Mouse (Mus musculus) thymus, adult 2 months (tissue): ENCODE results near the gene Zmynd10. TPM values are rescaled to one million over a fixed set of nuclear protein-coding genes. Genes with fewer than 3 reads are reported as not detected.
A peak's percentile ranks its signal among the peaks of the same experiment; 100 is the strongest.

Experiments
- DNase-seq: peaks from one replicate; pipeline ENCODE4 v3.0.0; 2021
- H3K27ac ChIP-seq: fragments of 200-500 bp; 2 replicates; pipeline ENCODE4 v1.5.1; 2012; ENCODE audit warnings: low read length, control low read depth; ENCODE audit not compliant: control insufficient read depth, insufficient read depth
- H3K27me3 ChIP-seq: fragments of 200-500 bp; 2 replicates; pipeline ENCODE4 v1.6.1; 2012; ENCODE audit warnings: mild to moderate bottlenecking, low read length, moderate library complexity, mixed read lengths; ENCODE audit not compliant: control insufficient read depth, insufficient read depth
- H3K36me3 ChIP-seq: fragments of 200-500 bp; 2 replicates; pipeline ENCODE4 v1.6.1; 2012; ENCODE audit warnings: mild to moderate bottlenecking, low read length, moderate library complexity; ENCODE audit not compliant: control insufficient read depth, insufficient read depth
- H3K4me1 ChIP-seq: fragments of 200-500 bp; replicated peaks from 2 replicates; pipeline ENCODE4 v1.6.1; 2012; ENCODE audit warnings: low read length; ENCODE audit not compliant: control insufficient read depth, insufficient read depth
- H3K4me3 ChIP-seq: fragments of 200-500 bp; 2 replicates; pipeline ENCODE4 v1.5.1; 2012; ENCODE audit warnings: mild to moderate bottlenecking, low read length, control low read depth, moderate library complexity; ENCODE audit not compliant: control insufficient read depth, insufficient read depth
- CTCF ChIP-seq: fragments of 200-500 bp; IDR thresholded peaks from 2 replicates; pipeline ENCODE4 v1.5.1; 2012; ENCODE audit warnings: mild to moderate bottlenecking, control low read depth, low read length, moderate library complexity, borderline replicate concordance; ENCODE audit not compliant: control insufficient read depth, poor library complexity, insufficient read depth; ENCODE audit errors: extremely low read depth
- POLR2A ChIP-seq: fragments of 200-500 bp; IDR thresholded peaks from 2 replicates; pipeline ENCODE4 v1.6.1; 2012; ENCODE audit warnings: mild to moderate bottlenecking, low read length, control low read depth, moderate library complexity; ENCODE audit not compliant: control insufficient read depth, poor library complexity, insufficient read depth; ENCODE audit errors: extremely low read depth
- WGBS: fragments of 180-500 bp; shearing (Covaris S2); methylation state at CpG from one replicate; pipeline ENCODE4 v1.1.7; 2018; 5-methylcytosine and 5-hydroxymethylcytosine counted together
- polyA plus RNA-seq: library from polyadenylated mRNA; depleted of rRNA; stranded (reverse); fragments of >200 nt; gene quantifications from 2 replicates; pipeline ENCODE4 v1.2.3, GENCODE M21; 2012

Gene Zmynd10
- polyA plus RNA-seq, 1 experiment: 3.4 TPM

DNA sequence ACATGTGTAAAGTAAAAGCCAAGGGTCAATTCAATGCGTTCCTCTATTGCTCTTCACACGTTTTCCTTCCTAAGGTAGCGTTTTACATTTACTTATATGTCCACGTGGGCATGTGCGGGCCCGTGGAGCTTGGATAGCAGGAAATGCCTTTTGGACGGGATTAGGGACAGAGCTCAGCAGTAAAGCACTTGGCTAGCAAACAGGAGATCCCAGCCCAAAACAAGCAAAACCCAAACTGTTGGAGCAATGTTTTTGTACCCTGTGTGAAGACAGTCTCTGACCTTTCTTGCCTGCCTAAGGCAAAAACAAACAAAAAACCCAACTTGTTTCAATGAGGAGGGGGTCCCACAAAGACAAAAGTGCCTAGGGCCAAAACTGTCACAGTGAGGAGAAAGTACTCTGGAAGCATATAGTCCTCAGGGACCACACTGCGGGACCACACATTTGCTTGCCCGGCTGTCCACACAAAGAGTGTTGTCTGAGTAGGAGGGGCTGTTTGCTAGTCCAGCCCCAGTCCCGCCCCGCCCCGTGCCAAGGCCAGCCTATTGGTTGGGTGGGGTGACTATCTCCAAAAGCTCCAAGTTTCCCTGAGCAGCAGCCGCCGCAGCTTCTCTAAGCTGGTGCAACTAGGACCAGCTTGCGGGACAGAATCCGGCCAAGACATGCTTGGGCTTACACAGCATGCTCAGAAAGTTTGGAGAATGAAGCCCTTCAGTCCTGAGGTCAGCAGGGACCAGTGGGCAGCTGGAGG is 29.4 kb downstream of the Zmynd10 start, which contains the start of gene Hyal1:
Gene Hyal1, plus strand, starts transcription at position 571 of the 751 bp plus-strand sequence.
- Histone ChIP-seq H3K4me3 (no peak within 1 kb of the TSS), H3K27ac (no peak within 1 kb of the TSS), H3K36me3 (no peaks in the 10 kb centered on the region), H3K4me1 (peaks cover 7% of the 10 kb centered on the region), H3K27me3 (no peaks in the 10 kb centered on the region)
- TF ChIP-seq CTCF (no peak), POLR2A (no peak)
- DNase-seq: no peak
- 71% methylated on average over 16 of the region's 16 CpGs for WGBS

GRCm38 (mm10) chr9:107577871-107578270 is 30.8 kb downstream of the Zmynd10 start:
- WGBS: 96% methylated on average over 10 of the region's 10 CpGs
- no peaks in the 10 kb centered on the region for H3K36me3 ChIP-seq
- peaks cover 10% of the 10 kb centered on the region for H3K4me1 ChIP-seq
- TF ChIP-seq POLR2A: no peak
- no peak for TF ChIP-seq CTCF
- H3K27ac ChIP-seq: no peak overlapping the region
- H3K4me3 ChIP-seq: no peak overlapping the region
- no peak for DNase-seq
- no peaks in the 10 kb centered on the region for H3K27me3 ChIP-seq

- DNase-seq: no peak
- no peak within 1 kb of the TSS for H3K4me3 ChIP-seq
- WGBS: 96% methylated on average over 3 of the region's 3 CpGs
- no peak within 1 kb of the TSS for H3K27ac ChIP-seq
- no peaks in the 10 kb centered on the region for H3K27me3 ChIP-seq
- peaks cover 10% of the 10 kb centered on the region for H3K4me1 ChIP-seq
- no peaks in the 10 kb centered on the region for H3K36me3 ChIP-seq
- TF ChIP-seq POLR2A (no peak), CTCF (no peak)
Observed at GRCm38 (mm10) chr9:107578587-107578986, 31.5 kb downstream of the Zmynd10 start, which contains the start of gene Naa80. TSS of gene Naa80 (plus strand) at chr9:107578887.

DNA sequence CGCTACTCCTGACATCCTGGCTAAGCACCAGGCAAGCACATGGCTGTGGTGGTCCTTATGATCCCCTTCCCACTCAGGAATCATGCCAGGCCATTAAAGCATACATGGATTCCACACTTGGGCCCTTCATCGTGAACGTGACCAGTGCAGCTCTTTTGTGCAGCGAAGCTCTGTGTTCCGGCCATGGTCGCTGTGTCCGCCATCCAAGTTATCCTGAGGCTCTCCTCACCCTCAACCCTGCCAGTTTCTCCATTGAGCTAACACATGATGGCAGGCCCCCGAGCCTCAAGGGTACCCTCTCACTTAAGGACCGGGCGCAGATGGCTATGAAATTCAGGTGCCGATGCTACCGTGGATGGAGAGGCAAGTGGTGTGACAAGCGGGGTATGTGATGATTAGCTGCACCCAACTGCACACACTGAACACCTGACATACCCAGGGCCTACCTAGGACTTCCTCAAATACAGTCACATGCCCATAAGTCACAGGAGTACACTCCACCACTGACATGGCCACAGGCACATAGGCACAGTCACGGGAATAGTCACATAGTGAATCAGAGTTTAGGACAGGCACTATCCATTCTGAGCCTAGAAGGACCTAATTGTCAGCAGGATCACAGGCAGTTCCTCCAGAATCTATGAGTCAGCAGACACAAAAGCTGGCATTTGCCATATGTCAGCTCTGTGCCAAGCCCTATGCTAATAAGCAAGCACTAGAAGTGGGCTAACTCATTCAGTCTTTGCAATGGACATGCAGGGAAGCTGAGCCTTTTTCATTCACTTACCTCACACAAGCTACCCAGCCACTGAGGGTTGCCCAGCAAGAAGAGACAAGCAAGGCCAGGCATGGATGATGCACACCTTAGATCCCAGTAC is 32.2 kb downstream of the Zmynd10 start:
- no peak for DNase-seq
- Histone ChIP-seq H3K4me3 (no peak overlapping the region), H3K27me3 (no peaks in the 10 kb centered on the region), H3K27ac (no peak overlapping the region), H3K36me3 (no peaks in the 10 kb centered on the region), H3K4me1 (peaks cover 10% of the 10 kb centered on the region)
- TF ChIP-seq POLR2A: no peak
- TF ChIP-seq CTCF: no peak
- 94% methylated on average over 14 of the region's 14 CpGs for WGBS

DNA sequence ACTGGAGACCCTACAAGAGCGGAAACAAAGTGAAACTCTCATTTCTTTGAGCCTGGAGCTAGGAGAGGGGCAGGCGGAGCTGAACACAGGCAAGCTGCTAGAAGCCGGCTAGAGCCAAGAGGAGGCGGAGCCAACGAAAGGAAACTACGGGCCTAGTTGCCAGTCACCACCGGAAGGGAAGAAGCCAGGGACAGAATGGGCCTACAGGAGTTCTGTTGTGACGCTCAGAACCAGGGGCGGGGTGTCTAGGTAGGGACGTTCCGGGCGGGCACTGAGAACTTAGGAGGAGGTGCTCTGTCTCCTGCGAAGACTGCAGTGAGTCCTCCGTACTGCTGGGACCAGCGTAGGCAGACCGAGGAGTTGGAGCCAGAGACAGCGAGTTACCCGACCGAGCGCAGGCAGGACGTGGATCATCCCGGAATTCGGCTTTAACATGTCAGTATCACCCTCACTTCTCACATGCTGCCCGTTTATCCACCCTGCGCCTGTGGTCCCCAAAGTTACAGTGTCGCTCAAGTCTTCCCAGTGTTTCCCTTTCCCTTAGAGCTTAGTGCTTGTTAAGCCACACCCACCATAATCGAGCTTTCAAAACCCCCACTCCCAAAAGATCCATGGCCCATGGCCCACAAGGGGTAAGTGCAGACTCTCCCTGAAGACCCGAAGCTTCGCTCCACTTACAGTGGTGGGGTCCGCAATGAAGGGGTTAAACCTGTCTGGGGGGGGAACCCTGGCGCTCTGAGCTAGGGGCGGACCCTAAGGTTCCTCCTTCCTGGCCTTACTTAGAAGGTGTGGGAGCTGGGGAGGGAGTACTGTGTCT is 33.6 kb downstream of the Zmynd10 start, which contains the start of gene Hyal3:
Gene Hyal3, plus strand, starts transcription at position 318 of the 817 bp plus-strand sequence.
- peak; percentile 85 for DNase-seq
- WGBS: under 1% methylated on average over 32 of the region's 32 CpGs
- TF ChIP-seq CTCF (no peak), POLR2A (peak; percentile 71; the same call in 1 of the 2 replicates)
- H3K4me1 ChIP-seq: peaks cover 10% of the 10 kb centered on the region
- no peaks in the 10 kb centered on the region for H3K27me3 ChIP-seq
- peak within 1 kb of the TSS; percentile 58 for H3K4me3 ChIP-seq
- H3K27ac ChIP-seq: peak within 1 kb of the TSS; percentile 50
- H3K36me3 ChIP-seq: no peaks in the 10 kb centered on the region
